Mouse (Mus musculus) right cerebral cortex, adult 18-20 months (tissue): ENCODE data around the gene Gm14496.
"Not testable (repeated sequence)": the region's sequence is repeated elsewhere in the genome, so short reads cannot be mapped to it uniquely, and the experiment has no call there.

Experiments used
- DNase-seq: peaks from one replicate; pipeline ENCODE4 v3.0.0; 2022; ENCODE audit warnings: mixed read lengths

Gene Gm14496

DNA sequence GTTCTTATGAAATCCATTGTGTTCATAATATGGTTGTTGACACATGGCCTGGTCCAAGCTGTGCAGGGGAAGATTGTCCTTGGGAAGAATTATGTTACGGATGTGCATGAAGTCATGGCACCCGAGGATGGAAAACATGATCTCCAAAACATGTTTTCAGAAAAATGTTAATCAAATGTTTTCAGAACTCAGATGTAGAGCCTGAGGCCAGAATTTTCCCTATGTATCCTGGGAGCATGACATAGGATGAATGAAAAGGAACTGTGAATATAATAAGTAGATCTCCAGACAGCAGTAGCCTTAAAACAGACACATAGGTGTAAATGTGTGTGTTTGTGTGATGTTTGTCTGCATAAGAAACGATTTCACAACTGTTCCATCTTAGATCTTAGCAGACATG is at the start of gene Gm14496:
Gene Gm14496, plus strand, starts transcription at position 301 of the 400 bp plus-strand sequence.
- DNase-seq = no peak

GRCm38 (mm10) chr2:181952747-181953680 is 37.9 kb upstream of the Gm14496 start:
- DNase-seq = not testable (repeated sequence)

GRCm38 (mm10) chr2:181968395-181968794 is 22.5 kb upstream of the Gm14496 start:
- no peak for DNase-seq

DNA sequence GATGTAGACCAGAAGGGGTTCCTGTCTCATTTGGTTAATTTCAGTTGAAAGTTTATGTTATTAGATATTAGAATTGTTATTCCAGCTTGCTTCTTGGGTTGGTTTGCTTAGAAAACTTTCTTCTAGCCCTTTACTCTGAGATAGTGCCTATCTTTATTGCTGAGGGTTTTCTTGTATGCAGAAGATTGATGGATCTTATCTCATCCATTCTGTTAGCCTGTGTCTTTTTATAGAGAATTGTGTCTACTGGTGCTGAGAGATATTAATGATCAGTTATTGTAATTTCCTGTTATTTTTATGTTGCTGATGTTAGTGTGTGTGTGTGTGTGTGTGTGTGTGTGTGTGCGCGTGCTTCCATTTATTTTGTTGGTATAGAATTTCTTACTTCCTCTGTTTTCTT is 21.7 kb upstream of the Gm14496 start:
- no peak for DNase-seq

DNA sequence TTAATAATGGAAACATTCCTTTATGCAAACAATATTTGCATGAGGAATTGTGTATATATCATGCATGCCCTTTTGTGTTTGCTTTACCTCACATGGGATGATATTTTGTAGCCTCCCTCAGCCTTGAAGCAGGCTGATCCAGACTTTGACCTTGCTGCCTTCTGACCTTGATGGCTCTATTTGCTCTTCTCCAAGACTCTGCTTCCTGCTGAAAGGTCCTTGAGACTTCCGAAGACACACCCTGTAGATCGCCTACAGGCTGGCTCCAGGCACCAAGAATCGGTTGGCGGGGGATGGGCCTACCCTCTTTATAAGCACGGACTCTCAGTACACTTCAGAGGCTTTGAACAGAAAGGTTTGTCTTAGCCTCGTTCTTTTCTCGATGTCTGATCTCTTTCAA is 9.0 kb upstream of the Gm14496 start:
- DNase-seq = not testable (repeated sequence)
